Mouse (Mus musculus) cerebellum, adult 8-10 months (tissue): ENCODE measurements around the gene Gpat3.
A peak's percentile ranks its signal among the peaks of the same experiment; 100 is the strongest.

ENCODE experiments used
- DNase-seq: peaks from one replicate; pipeline ENCODE4 v3.0.0; 2022

The Gpat3 gene

GRCm38 (mm10) chr5:100845485-100845847 lies at the start of gene Gpat3:
Gene Gpat3 (plus strand): TSS chr5:100845713.
- DNase-seq, result peak; percentile 51

- peak; percentile 93 for DNase-seq
Measured at GRCm38 (mm10) chr5:100798165-100798860, 47.2 kb upstream of the Gpat3 start, which contains the start of the genes Helq and Mrps18c. Gene Helq (minus strand): TSS chr5:100798598. Gene Mrps18c (plus strand): TSS chr5:100798627.

DNA sequence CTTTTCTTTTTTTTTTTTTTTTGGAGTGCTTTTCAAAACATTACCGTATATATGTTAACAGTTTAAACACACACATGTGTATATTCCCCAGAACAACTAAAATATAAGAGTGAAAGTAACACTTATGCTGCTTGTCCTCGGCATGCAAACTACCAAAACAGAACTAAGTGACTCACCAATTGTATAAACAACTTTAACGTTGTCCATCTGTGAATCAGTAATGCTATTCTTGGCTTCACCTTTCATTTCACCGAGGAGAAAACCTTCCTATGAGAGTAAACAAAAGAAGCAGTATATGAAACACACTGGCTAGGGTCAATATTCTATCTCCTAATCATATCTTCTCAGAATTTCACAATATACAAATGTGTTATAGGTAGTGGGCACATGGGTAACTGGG lies 27.2 kb upstream of the Gpat3 start:
- no peak for DNase-seq

DNA sequence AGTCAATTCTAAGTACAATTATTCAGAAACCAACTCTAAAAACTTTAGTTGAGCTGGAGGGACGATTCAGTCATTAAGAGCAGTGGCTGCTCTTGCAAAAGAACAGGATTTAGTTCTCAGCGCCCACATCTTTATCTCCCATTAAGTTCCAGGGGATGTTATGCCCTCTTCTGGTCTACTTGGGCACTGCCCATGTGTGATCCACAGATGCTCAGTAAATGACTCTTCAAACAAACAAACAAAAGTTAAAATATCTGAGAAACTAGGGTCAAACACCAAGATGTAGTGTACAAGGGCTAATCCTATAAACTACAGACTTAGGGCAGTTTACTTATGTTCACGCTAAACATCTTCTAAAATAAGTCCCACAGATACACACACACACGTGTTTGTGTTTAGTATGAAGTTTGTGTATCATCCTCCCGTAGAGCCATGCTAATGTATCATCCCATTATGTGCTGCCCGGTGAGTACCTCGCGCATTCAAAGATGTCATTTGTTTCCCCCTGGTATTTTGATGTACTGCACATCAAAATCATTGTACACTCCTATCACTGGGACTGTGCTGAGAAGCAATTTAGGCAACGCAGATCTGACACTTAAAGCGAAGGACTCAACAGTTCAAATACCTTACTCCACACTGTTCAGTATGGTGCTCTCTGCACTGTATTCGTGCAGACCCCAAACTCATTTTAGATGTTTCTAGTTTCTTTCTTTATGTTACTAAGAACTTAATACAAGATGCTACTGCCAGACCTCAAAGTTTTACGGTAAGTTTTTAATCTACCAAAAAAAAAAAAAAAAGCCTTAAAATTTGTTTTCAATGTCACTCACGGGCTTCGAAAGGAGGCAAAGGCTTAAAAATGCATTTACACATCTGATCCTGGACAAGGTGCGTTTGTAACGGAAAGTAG lies 25.7 kb upstream of the Gpat3 start:
- DNase-seq, result no peak

DNA sequence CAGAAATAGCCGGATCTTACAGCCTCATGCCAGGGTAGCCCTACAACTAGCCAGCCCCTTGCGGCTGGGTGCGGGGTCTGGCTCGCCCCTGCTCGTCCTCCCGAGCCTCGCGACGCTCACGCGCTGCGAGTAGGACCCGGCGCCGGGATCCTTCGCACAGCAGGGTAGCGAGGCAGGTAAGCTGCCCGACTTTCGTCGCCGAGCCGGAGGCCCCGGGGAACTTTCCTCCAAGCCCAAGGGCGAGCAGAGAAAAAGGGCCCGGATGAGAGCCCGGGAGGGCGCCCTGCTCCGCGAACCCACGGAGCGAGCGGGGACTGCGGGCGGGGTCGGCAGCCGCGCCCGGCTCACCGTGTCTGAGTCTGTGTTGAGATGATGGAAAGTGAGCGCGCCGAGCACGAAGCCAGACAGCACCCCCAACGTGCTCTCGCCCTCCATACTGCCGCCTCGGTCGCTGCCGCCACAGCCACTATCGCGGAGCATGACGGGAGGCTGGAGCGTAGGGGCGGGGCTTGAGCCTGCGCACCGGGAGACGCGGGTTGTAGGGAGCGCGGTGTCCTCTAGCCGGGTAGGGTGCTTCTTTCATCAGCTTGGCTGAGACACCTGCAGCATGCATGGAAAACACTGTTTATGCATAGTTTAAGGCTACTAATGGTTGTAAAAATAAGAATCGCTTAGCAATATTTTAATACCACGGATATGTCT lies 24.9 kb upstream of the Gpat3 start, which contains the start of gene Abraxas1:
Gene Abraxas1, minus strand, starts transcription at position 483 of the 702 bp plus-strand sequence.
- peak; percentile 83 for DNase-seq

DNA sequence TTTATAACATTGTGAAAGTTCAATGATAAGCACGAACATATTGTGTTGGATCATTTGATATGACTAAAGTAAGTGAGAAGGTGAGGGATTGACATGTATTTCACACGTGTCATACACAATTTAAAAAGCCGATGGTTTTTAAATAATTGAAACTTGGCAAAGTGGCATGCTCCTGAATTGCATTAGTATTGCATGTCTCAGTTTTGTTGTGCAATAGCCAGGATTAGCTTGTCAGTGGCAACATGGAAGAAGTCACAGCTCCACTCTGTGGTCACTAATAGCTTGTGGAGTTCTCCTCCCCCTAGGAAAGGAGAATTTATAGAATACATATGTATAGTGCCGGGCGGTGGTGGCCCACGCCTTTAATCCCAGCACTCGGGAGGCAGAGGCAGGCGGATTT lies 24.1 kb upstream of the Gpat3 start:
- no peak for DNase-seq

DNA sequence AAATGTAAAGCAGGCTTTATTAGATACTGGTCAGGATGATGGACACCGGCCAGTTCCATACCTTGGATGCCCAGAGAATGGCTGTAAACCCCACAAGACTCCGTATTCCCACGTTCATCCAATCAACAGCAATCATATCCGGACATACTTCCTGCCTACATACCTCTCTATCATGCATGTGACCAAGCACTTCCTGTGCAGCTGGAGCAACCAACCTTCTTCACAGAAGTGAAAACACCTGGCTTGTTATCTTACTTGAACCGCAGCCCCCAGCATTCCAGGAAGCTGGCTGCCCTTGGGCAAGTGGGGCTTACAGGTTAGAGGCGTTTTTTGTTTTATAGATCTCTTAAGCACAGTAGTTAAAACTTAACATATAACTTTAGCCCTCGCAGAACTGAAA lies 22.7 kb upstream of the Gpat3 start:
- DNase-seq, result no peak

- no peak for DNase-seq
Measured at GRCm38 (mm10) chr5:100825975-100826374, 19.5 kb upstream of the Gpat3 start.

- no peak for DNase-seq
Measured at GRCm38 (mm10) chr5:100826531-100826930, 19.0 kb upstream of the Gpat3 start.

- no peak for DNase-seq
Measured at GRCm38 (mm10) chr5:100828701-100829100, 16.8 kb upstream of the Gpat3 start.

DNA sequence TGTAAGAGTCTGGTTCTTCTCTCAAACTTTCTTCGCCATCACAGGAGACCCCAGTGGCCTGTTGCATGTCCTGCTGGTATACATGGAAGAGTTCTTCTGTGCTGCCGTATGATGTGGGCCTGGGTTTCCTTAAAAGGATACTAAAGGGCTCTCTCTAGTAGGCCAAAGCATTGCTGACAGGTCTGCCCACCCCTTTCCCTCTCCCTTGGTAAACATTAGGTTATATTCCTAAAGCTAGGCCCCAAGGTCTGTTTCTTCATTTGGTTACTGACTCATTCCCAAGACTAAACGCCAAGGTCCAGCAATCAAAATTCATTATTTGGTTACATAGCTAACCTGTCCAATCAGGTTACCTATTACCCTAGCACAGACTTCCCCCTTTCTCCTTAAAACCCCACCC lies 12.8 kb upstream of the Gpat3 start:
- no peak for DNase-seq

DNA sequence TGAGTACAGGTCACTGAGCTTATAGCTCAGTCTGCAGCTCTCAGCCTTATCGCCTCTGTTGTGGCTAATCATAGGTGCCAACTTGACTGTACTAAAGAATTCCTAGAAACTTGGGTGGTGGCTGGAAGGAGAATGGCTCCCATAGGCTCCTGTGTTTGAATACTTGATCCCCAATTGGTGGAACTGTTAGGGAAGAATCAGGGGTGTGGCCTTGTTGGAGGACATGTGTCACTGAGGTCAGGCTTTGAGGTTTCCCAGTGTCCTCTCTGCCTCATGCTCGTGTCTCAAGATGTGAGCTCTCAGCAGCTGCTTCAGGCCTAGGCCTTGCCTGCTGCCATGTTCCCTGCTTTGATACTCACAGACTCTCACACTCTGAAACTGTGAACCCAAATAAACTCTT lies 11.7 kb upstream of the Gpat3 start:
- DNase-seq, result no peak

DNA sequence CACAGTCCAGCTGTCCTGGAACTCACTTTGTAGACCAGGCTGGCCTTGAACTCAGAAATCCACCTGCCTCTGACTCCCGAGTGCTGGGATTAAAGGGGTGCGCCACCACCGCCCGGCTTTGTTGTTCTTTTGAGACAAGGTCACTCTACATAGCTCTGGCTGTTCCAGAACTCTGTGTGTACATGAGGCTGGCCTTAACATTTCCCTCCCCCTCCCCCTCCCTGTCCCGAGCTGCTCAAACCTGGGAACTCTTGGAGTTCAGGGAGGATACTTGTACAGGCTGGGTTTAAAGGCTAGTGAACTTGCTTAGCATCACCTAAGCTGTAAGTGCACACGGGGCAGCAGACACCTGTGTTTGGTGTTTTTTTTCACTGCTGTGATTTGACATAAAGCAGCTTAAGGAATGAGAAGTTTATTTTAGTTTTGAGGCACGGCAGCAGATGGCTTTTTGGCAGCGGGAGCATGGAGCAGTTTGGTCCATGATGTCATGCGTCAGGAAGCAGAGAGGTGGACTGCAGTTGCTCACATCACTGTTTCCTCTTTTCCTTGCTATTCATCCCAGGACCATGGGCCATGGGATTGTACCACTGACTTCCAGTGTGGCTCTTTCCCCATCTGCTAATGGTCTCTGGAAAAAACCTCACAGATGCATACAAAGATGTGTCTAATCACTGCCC lies 9.5 kb upstream of the Gpat3 start:
- no peak for DNase-seq

- no peak for DNase-seq
Measured at GRCm38 (mm10) chr5:100837907-100838306, 7.6 kb upstream of the Gpat3 start.

DNA sequence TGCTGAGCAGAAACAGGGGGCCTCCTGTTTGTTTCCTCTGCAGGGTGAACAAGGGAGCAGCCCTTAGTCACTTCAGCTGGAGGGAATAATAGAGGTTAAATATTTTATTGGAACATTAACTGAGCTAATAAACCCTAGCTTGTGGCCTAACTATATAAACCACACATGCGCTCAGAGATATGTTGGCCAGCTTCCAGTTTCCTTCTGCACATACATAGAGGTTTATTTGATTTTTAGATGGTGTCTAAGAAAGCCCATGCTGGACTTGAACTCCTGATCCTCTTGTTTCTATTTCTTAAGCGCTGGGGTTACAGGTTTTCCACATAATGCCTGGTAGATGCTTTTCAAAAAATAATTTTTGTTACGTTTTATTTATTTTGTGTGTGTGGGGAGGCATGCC lies 1.0 kb upstream of the Gpat3 start:
- DNase-seq, result no peak

DNA sequence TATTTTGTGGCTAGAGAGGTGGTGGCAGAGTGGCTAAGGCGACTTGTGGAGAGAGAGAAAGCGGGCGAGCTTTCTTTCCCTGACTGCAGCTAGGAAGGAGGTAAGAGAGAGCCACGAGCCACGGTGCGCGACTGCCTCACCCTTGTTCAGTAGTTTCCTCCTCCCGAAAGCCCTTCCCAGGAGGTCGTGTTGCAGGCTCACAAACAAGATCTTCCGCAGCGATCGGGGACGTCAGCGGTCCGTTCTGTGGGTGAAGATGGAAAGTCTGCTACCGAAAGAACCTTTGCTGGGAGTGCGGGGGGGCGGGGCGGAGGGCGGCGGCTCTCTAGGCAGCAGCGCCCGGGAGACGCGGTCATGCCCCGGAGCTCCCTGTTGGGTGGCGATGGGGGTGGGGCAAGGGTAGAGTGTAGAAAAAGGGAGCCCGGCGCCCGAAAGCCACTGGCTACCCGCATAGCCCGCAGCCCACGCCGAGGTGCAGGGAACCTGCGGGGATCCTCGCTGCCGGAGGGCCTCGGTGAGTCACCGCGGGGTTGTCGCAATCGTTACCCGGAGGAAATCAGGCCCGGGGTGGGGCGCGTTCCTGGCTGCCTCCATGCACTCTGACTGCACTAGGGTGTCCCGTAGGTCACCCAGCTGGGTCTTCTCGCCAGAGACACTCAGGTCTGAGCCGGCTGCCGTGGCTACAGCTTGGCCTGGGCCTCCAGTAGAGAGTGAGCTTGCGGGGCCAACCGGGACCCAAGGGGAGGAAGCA lies 510 bp downstream of the Gpat3 start:
- DNase-seq, result peak; percentile 61

- DNase-seq, result no peak
Measured at GRCm38 (mm10) chr5:100846599-100846920, 1.0 kb downstream of the Gpat3 start.

- DNase-seq, result no peak
Measured at GRCm38 (mm10) chr5:100847143-100847542, 1.6 kb downstream of the Gpat3 start.

GRCm38 (mm10) chr5:100853963-100854362 lies 8.4 kb downstream of the Gpat3 start:
- no peak for DNase-seq

DNA sequence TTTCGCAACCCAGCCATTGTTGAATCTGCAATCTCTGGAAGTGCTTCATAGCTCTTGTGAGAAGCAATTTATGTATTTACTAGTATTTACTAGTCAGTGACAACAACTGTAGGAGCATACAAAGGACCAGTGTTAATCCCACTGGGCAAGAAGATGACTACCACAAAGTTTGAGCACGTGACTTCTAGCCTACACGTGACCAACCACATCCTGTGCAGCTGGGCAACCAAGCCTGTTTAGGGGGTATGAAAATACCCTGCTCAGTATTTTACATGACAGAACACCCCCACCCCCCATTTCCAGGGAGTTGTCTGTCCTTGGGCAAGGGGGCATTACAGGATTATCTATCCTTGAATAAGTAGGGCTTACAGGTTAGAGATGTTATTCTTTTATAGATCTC lies 11.0 kb downstream of the Gpat3 start:
- DNase-seq, result no peak

GRCm38 (mm10) chr5:100860417-100861053 lies 15.0 kb downstream of the Gpat3 start:
- DNase-seq, result no peak

DNA sequence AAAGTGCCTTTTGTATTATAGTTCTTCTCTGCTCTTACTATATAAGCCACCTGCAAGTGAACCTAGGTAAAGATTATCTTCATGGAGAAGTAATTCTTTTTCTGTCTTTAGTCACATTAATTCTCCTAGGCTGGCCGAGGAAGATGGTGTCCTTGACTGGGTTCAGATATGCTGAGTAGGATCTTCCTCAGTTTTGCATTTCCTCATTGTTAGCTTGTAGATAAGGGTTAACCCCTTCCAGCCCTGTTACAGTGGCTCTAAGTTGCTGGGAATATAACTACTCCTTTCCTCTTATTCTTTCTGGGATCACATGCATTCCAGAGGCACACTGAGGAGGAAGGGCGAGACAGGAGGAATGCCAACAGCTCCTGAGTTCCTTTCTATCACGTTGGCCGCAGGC lies 15.6 kb downstream of the Gpat3 start:
- no peak for DNase-seq
